Mouse (Mus musculus): ENCODE results near the gene Jam3.

DNA sequence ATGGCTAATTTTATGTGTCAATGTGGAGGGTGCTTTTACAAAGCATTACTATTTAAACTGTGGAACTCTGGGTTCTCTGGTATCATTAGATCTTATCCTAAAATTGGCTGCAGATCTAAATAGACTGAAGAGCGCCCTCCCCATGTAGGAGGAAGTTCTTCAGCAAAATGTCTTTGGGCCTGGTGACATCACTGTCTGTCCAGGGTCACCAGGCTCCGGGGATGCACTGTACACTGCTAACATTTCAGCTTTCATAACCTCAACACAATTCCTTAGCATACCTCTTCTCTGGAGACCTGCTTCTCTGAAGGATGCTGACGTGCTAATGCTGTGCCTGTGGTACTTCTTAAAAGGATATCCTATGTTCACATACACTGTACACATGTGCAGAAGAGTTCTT is 43.5 kb downstream of the Jam3 start:
- no peak for TF ChIP-seq CTCF (IDR thresholded peaks at IDR 0.05; ENCODE audit: extremely low read depth, insufficient read depth, insufficient read length, insufficient replicate concordance)
- TF ChIP-seq POLR2A (IDR thresholded peaks at IDR 0.05; ENCODE audit: low read depth, low read length) = no peak
